Mouse (Mus musculus) thymus, adult 2 months (tissue): Measurements from ENCODE around the gene Gm15085. TPM values are rescaled to one million over a fixed set of nuclear protein-coding genes. Genes with fewer than 3 reads are reported as not detected.
"Not testable (repeated sequence)": the region's sequence is repeated elsewhere in the genome, so short reads cannot be mapped to it uniquely, and the experiment has no call there.

Experiments used
- DNase-seq: peaks from one replicate; pipeline ENCODE4 v3.0.0; 2021
- H3K27ac ChIP-seq: fragments of 200-500 bp; 2 replicates; pipeline ENCODE4 v1.5.1; 2012; ENCODE audit warnings: low read length, control low read depth; ENCODE audit not compliant: control insufficient read depth, insufficient read depth
- H3K27me3 ChIP-seq: fragments of 200-500 bp; 2 replicates; pipeline ENCODE4 v1.6.1; 2012; ENCODE audit warnings: mild to moderate bottlenecking, low read length, moderate library complexity, mixed read lengths; ENCODE audit not compliant: control insufficient read depth, insufficient read depth
- H3K36me3 ChIP-seq: fragments of 200-500 bp; 2 replicates; pipeline ENCODE4 v1.6.1; 2012; ENCODE audit warnings: mild to moderate bottlenecking, low read length, moderate library complexity; ENCODE audit not compliant: control insufficient read depth, insufficient read depth
- H3K4me1 ChIP-seq: fragments of 200-500 bp; replicated peaks from 2 replicates; pipeline ENCODE4 v1.6.1; 2012; ENCODE audit warnings: low read length; ENCODE audit not compliant: control insufficient read depth, insufficient read depth
- H3K4me3 ChIP-seq: fragments of 200-500 bp; 2 replicates; pipeline ENCODE4 v1.5.1; 2012; ENCODE audit warnings: mild to moderate bottlenecking, low read length, control low read depth, moderate library complexity; ENCODE audit not compliant: control insufficient read depth, insufficient read depth
- WGBS: fragments of 180-500 bp; shearing (Covaris S2); methylation state at CpG from one replicate; pipeline ENCODE4 v1.1.7; 2018; 5-methylcytosine and 5-hydroxymethylcytosine counted together
- polyA plus RNA-seq: library from polyadenylated mRNA; depleted of rRNA; stranded (reverse); fragments of >200 nt; gene quantifications from 2 replicates; pipeline ENCODE4 v1.2.3, GENCODE M21; 2012; rRNA removed

Gm15085 gene
- not detected in 2 replicates for polyA plus RNA-seq

GRCm38 (mm10) chrX:149447317-149447716 is at the start of gene Gm15085:
Gene Gm15085, plus strand, starts transcription at chrX:149447617.
- DNase-seq, H3K4me3 ChIP-seq: not testable (repeated sequence)
- WGBS = no CpG with 5 or more reads among the region's 6 CpGs

More at GRCm38 (mm10) chrX:149447317-149447716, at the start of gene Gm15085:
- H3K4me1 ChIP-seq, H3K27ac ChIP-seq, H3K36me3 ChIP-seq, H3K27me3 ChIP-seq: not testable (repeated sequence)

Other genes with a start within 250 kb of the Gm15085 start
- gene Gm15093, start 175.2 kb upstream of the Gm15085 start, polyA plus RNA-seq = not detected in 2 replicates
- not detected in 2 replicates for gene Gm10439, start 147.0 kb downstream of the Gm15085 start, polyA plus RNA-seq